Mouse (Mus musculus) CD4-positive helper T cell, adult 2 months (primary cell): ENCODE results near the gene Abtb2.
A peak's percentile ranks its signal among the peaks of the same experiment; 100 is the strongest.

Source experiments
- DNase-seq: peaks from one replicate; pipeline ENCODE4 v3.0.0-alpha.2; 2012; ENCODE audit warnings: low read depth, missing footprints, low spot score

The Abtb2 gene

DNA sequence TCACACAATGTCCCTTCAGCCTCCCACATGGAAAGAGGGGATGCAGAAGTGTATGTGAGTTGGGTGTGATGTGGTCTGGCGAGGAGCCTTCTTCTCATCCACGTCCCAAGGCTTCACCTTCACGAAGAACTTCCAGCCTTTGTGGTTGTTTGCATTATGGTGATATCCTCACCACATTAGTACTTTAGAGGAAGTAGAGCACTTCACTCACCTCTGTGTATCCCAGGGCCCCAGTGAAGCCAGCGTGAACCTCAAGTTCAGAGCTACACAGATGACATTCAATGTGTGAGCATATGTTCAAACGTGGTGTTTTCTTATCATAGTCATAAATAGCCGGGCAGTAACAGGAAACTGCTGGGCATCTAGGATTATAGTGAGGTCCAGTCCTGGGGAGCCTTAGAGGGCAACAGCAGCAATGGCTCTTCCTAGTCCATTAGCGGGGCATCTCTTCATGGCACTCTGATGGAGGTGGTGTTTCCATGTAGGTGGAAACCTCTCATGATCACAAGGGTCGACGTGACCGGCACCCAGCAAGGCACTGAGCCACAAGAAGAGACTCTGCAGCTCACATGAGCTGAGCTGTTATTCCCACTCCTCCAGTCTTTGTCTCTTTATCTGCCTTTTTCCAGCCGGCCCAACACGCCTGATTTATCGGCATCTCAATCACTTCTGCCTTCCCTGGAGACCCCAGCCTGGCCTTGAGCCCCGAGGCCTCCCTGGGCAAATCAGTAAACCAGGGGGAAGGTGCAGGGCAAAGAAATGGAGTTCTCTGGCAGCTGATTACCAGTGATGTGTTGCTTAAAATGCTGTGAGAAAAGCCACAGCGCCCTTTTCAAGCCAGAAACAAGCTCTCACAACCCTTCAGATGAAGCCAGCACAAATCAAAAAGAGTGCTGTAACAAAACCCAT is 93.8 kb downstream of the Abtb2 start:
- DNase-seq = peak; percentile 44

GRCm38 (mm10) chr2:103661696-103662095 is 95.6 kb downstream of the Abtb2 start:
- DNase-seq = no peak

- DNase-seq = peak; percentile 80
Observed at GRCm38 (mm10) chr2:103662121-103662520, 96.0 kb downstream of the Abtb2 start.

GRCm38 (mm10) chr2:103664341-103664740 is 98.2 kb downstream of the Abtb2 start:
- no peak for DNase-seq

GRCm38 (mm10) chr2:103667962-103668815 is 102.1 kb downstream of the Abtb2 start:
- DNase-seq = peak; percentile 88

GRCm38 (mm10) chr2:103668939-103669338 is 102.8 kb downstream of the Abtb2 start:
- no peak for DNase-seq

- DNase-seq = no peak
Observed at GRCm38 (mm10) chr2:103669561-103669960, 103.5 kb downstream of the Abtb2 start.

DNA sequence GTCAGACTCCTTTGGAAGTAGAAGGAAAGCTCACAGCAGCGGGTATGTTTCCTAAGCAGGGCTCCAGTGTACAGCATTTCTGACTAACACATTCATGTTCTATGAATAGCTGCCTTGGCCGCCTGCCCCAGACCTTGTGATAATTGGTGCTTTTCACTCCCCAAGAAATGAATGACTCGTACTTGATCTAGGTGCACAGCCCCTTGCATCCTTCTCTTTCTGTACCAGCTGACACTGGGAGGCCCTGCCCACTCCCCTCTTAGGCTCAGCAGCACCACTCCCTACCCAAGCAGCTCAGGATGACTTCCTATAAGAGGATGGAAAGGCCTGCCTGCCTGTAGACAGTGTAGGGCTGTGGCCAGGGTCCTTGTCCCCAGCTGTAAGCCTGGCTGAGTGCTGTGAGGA is 104.2 kb downstream of the Abtb2 start:
- no peak for DNase-seq

DNA sequence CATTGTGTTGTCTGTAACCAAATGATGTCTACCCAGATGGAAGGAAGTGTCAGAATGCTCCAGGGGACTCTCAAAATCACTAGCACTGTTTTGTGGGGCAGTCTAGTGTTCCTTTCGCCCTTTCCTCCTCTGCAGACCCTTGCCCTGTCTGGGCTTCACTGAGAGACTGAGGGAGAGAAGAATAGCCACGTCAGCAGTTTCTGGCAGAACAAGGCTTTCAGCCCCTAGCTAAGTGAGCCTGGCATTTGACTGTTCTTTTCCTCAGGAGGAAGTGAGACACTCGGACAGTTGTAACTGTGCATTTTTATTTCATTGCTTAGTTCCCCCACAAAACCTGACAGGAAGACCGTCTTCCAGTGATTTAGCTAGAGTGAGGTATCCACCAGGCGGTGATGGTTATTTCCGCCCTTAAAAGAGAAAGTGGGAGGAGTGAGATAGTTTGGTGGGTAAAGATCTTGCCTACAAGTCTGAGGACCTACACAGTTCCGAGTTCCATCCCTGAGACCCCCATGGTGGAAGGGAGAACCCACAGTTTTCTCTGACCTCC is 106.5 kb downstream of the Abtb2 start:
- peak; percentile 35 for DNase-seq

GRCm38 (mm10) chr2:103673609-103674008 is 107.5 kb downstream of the Abtb2 start:
- DNase-seq = no peak

DNA sequence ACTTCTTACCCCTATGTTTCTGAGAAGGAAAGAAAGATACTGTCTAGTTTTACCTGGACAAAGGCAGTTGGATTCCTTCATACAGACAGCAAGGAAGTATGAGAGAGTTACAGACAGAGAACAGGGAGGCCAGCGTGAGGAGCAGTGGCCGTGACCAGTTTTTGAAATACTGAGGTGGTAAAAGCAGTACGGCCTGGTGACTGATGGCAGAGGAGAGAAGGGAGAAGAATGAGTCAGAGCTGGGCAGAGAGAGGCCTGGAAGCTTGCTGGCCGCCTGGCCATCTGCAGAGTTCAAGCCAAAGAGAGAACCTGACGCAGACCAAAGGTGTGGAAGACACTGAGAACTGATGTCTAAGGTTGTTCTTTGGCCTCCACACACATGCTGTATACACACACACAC is 109.3 kb downstream of the Abtb2 start:
- no peak for DNase-seq

- no peak for DNase-seq
Observed at GRCm38 (mm10) chr2:103676808-103677207, 110.7 kb downstream of the Abtb2 start.

GRCm38 (mm10) chr2:103677614-103678369 is 111.7 kb downstream of the Abtb2 start:
- no peak for DNase-seq

DNA sequence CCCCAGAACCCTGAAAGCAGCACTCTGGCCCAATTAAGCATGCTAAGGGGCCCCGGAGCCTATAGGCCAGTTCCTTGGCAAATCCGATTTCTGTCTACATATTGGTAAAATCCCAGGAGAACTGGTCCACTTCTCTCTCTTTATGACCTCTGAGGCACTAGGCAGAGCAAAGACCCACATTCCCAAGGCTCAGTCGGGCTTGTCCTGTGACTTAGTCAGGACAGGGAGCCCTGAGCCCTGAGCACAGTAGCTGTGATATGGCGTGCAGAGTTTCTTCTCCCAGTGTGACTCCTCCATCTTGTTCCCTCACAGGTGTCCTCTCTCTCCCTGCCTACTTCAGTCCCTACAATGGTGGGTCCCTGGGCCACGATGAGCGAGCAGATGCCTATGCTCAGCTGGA is 112.3 kb downstream of the Abtb2 start:
- no peak for DNase-seq

GRCm38 (mm10) chr2:103680364-103681110 is 114.4 kb downstream of the Abtb2 start:
- DNase-seq = peak; percentile 31

DNA sequence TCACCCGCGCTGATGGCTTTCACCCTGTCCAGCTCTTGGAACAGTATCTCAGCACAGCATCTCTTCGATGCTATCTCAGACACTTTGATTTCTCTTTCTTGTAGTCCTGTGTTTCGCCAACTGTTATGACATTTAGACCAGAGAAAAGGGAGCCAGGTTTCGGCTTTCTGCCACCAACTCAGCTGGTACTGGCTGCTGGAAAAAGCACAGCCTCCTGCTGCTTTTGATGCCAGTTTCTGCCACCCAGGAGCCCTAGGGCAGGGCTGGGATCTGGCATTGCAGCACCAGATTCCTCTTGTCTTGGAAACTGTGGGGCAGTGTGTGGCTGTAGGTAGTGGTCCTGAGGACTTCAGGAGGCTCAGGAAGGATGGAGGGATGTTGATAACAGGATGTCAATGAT is 115.0 kb downstream of the Abtb2 start:
- no peak for DNase-seq

GRCm38 (mm10) chr2:103682261-103682722 is 116.2 kb downstream of the Abtb2 start:
- DNase-seq = peak; percentile 90

DNA sequence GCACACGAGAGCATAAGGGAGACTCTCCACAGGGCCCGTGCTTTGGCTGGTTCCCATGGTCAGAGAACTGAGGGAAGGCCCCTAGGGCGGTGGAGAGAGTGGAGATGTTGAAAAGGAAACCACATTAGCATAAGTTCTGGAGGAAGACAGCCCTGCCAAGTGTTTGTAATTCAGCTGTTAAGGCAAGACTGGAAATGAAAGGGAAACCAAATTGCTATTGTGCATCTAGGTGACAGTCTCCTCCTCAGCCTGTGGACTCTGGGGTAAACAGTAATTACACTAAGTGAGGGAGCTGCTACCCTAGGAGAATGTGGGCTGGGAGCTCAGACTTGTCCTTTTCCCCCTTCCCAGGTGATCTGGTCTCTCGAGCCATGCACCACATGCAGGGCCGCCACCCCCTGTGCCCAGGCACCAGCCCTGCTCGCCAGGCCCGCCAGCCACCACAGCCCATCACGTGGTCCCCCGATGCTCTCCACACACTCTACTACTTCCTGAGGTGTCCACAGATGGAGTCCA is 116.9 kb downstream of the Abtb2 start:
- peak; percentile 82 for DNase-seq

- peak; percentile 43 for DNase-seq
Observed at GRCm38 (mm10) chr2:103684431-103684830, 118.3 kb downstream of the Abtb2 start.

GRCm38 (mm10) chr2:103684926-103685577 is 118.9 kb downstream of the Abtb2 start:
- peak; percentile 39 for DNase-seq
